Mouse (Mus musculus): ENCODE measurements around the gene Kank1. TPM values are rescaled to one million over a fixed set of nuclear protein-coding genes. Genes with fewer than 3 reads are reported as not detected.

The Kank1 gene
- total RNA-seq, 2 experiments from 2014 or later = 24.5 to 24.6 TPM

DNA sequence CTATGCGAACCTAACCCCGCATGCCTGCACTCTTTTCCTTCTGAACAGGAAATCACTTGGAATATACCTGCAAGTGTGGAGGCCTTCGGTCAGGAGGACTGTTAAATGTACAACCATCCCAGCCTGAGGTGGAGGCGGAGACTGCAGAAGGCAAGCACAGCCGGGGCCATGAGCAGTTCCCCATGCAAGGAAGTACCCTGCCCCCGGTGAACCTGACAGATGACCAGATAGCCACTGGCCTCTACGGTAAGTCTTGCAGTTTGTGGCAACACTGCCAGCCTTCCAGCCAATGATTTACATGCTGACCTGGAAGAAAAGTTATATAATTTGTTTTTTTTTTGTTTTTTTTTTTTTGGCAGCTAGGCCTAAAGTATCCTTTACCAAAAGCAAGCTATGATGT is 185.3 kb downstream of the Kank1 start:
- intact Hi-C loops (cut with DNase I) = no loop called here
- DNase-seq (ENCODE audit: low spot score in 2 of 2) = no peak

DNA sequence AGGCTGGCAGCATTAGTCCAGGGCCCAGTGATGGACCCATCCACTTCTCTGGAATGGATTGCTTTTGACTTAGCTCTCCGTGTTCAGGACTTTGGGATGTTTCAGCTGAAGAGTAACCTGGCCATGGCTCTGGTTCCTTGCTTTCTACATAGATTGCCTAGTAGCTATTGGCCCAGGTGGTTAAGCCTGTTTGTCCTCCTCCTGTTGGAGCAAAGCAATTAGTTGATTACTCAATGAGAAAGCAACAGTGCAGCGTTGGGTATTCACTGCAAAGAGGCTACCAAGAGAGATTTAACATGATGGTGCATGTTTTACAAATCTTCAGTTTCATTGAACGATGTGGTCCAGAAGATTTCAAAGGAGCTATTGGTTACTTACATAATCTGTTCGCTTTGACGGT is 186.6 kb downstream of the Kank1 start:
- intact Hi-C loops (cut with DNase I) = no loop called here
- DNase-seq (ENCODE audit: low spot score in 2 of 2) = no peak

DNA sequence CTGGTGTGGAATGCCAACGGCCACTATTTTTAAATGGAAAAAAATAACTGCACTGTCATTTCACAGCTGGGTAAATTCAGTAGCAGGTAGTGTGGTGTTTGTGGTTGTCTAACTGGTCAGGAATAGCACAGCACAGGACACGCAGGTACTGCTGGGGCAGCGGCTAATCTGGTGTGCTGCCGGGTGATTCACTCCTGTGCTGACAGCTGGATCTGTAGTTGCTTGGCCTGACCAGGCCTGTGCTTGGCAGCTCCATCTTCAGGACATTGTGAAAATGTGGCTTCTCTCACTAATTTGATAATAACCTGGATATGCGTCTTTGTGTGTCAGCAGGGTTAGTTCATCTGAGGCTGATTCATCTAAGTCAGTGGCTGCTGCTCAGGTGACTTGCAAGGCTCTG is 189.7 kb downstream of the Kank1 start:
- DNase-seq (ENCODE audit: low spot score in 2 of 2) = no peak
- intact Hi-C loops (cut with DNase I) = no loop called here

DNA sequence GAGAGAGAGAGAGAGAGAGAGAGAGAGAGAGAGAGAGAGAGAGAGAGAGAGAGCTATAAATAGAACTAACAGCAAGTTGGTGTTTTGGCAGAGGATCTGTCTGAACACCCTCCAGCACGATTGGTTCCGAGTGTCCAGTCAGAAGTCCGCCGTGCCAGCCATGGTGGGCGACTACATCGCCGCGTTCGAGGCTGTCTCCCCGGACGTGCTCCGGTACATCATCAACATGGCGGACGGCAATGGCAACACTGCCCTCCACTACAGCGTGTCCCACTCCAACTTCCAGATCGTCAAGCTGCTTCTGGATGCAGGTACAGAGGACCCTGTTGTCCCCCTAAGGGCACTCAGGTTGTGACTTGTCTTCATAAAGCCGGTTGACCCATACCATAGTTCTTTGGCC is 191.1 kb downstream of the Kank1 start:
- intact Hi-C loops (cut with DNase I) = no loop called here
- no peak for DNase-seq (ENCODE audit: low spot score in 2 of 2)

DNA sequence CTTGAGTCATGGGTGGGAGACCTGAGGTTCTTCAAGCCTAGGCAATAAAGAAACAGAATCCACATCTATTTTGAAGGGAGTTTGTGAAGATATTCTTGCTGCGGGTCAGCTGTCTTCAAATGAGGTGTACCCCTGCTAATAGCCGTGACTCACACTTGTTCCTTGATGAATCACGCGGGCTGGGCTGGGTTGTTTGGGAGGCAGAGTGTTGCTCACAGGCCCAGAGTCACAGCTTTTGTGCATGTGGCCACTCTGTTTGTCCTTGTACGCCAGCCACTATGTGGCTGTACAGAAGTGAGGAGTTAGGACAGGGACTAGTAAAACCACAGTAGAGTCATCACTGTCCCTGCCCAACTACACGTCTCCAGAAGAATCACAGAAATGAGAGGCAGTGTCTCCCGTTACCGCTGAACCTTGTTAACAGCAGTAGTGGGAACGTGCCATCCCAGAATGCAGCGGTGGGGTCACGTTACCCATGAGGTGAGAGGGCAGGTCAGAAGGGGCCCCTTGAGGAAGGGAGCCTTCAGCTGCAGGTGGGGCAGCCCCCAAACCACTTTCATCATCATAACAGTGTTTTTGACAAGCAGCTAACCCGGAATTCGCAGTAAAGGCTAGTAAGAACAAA is 191.7 kb downstream of the Kank1 start:
- intact Hi-C loops (cut with DNase I) = no loop called here
- no peak for DNase-seq (ENCODE audit: low spot score in 2 of 2)

DNA sequence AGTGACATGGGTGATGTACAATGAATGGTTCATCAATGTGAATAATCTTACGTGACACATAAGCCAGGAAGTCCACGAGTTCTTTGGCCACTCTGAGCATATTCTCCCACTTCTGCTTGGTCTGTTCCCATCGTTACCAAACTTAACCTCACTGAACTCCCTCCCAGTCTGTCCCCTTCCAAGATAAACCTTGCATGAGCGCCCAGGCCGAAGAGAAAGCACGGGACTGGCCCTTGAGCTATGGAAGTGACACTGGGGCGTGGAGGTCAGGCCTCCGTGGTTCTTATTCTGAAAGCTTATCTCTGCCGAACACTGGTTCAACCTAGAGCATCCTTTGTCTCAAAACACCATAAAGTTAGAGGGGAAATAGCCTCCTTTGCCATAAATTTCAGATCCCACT is 194.7 kb downstream of the Kank1 start:
- DNase-seq (ENCODE audit: low spot score in 2 of 2) = no peak
- intact Hi-C loops (cut with DNase I) = no loop called here

DNA sequence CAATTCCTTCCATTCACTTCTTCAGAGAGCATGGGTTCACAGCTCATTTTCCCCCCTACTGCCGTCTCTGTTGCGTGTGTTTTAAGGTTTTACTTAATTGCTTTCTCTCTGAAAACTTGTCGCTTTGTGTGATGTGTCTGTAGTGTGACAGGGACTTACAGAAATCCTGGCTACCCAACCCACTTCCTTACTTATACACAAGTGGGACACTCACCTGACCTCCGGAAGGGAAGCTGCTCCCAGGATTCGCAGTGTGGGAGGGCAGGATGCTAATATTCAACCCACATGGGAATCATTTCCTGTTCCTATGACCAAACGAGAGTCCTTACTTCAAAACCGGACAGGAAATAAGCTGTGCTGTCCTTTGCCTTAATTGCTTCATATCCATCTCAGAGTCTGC is 195.1 kb downstream of the Kank1 start:
- DNase-seq (ENCODE audit: low spot score in 2 of 2) = no peak
- intact Hi-C loops (cut with DNase I) = no loop called here

DNA sequence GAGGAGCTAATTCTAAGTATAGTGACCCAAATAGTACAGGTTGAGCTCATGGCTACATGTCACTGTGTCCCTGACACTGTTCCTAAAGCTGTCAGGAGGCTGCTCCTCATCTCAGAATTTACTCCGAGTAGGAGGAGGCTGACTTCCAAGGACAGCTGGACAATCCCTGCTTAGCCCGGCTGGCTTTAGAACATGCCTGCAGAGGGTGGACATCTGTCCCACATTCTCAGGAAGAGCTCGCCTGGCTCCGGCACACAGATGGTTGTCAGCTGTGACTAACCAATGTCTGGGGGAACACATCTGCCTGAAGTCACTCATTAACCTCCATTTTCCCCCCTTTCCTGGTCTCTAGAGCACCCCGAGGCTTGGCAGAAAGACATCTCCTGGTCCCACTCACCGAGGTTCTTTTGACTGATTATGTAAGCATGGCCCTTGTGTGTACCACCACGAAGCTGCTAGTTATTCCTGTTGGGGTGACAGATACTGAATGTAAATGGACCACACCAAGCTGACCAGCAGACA is 196.5 kb downstream of the Kank1 start:
- no peak for DNase-seq (ENCODE audit: low spot score in 2 of 2)
- intact Hi-C loops (cut with DNase I) = no loop called here

DNA sequence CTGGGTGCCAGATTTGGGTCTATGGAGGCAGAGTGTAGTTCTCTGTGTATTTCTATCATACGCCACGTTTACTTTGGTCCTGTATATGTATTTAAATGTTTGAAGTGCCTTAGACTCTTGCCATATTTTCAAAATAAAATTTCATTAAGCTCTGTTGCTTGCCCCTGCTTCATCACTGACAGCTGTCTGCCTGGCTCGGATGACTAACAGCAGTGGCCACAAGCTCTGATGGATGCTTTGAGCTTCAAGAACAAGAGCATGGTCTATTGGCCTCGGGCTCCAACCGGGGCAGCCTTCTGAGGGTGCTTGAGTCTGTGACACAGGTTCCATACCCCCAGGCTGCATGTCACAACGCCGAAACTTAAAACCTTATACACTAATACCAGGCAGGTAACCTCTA is 197.6 kb downstream of the Kank1 start:
- DNase-seq (ENCODE audit: low spot score in 2 of 2) = no peak
- intact Hi-C loops (cut with DNase I) = no loop called here

DNA sequence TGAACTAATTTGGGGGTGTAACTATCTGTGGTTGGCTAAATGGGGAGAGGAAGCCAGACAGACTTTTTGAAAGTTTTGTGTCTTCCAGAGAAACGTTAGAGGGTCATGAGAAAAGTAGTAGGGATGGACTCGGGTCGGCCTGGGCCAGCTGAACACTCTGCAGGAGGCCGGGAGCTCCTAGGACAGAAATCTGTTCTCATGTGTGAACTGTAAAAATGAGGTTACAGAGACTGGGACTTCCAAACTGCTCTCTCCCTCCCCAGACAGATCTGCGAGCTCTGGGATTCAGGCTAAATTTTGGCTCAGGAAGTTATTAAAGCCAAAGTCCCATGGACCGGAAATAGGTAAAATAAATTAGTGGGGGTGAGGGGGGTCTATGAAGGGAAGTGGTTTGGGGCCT is 198.0 kb downstream of the Kank1 start:
- intact Hi-C loops (cut with DNase I) = no loop called here
- no peak for DNase-seq (ENCODE audit: low spot score in 2 of 2)

DNA sequence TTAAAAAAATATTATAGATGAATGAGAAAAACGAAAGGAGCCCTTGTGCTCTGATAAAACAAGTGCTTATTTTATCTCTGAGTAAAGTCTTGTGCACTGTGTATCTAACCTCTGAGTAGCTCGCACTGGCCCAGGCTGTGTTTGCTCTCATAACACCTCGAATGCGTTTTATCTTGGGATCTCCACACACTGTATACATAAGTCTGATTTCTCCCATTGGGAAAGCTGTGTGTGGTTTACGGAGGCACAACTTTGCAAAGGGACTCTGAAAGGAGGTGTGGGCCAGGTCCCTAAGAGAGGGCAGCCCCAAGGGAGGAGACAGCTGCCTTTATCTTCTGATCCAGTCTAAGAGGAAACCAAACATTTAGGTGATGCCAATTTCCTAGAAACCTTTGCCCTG is 198.6 kb downstream of the Kank1 start:
- DNase-seq (ENCODE audit: low spot score in 2 of 2) = no peak
- intact Hi-C loops (cut with DNase I) = no loop called here

DNA sequence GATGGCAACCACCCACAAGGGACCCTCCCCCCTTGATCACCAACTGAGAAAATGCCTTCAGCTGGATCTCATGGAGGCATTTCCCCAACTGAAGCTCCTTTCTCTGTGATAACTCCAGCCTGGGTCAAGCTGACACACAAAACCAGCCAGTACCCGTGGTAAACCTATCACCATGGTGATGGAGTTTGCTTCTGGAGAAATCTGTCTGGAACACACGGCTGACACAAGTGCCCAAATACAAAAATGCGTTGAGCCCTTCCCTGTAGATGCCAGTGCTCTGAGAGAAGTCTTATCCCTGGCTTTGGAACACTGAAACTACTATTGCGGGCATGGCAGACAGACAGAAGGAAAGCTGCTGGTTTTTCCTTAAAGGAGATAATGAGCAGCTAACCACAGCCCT is 199.4 kb downstream of the Kank1 start:
- intact Hi-C loops (cut with DNase I) = no loop called here
- DNase-seq (ENCODE audit: low spot score in 2 of 2) = peak in 1 of 2 experiments; percentile 20

DNA sequence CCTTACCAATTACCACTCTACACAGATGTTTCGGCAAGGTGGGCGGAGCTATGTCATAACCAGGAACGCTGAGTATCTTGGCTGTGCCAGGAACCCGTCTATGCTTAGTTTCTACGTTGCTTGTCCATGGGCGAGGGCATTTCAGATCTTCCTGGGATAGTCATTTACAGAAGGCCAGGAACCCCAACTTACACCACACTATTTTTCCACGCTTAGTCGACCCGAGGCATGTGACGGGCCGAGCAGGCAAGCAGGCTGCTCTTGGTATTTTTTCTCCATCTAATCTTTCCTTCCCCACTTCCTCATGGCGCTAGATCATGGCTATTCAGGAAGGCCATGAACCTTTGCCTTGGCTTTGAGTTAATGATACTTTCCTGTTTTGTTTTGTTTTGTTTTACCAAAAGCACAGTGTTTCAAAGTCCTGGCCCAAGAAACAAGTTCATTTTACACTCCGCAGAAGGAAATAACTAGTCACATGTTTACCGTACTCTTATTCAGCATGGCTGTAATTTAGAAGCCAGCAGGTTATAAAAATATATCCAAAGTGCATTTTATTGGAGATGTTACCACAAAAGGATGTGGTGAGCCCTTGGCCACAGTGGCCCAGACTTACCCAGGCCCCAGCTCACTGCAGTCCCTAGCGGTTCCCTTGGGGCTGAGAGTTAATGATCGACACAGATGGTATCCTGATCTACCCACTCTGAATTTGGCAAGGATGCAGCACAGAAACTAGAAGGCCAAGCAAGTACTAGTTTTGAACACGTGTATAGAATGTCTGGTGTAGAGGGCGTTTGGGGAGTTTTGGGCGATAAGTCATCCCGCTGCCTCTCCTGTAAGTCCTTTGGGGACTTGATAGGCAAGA is 200.2 kb downstream of the Kank1 start:
- DNase-seq (ENCODE audit: low spot score in 2 of 2) = no peak
- intact Hi-C loops (cut with DNase I) = no loop called here

DNA sequence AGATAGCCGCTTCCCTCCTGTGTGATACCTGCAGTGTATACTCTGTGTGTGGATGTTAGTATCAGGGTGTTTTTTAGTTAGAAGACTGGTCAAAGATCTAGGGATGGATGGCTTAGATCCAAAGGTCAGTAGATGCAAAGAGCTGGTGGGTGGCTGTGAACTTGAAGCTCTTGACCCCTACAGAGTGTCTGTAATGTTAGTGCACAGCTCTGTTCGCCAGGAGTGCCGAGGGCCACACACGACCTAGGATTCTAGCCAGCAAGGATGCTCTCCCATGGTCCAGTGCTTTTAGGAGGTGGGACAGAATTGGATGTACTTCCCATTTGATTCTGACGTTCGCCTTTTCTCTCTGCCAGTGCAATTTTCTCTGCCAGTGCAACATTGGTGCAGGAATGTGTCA is 201.5 kb downstream of the Kank1 start:
- DNase-seq (ENCODE audit: low spot score in 2 of 2) = no peak
- intact Hi-C loops (cut with DNase I) = no loop called here

DNA sequence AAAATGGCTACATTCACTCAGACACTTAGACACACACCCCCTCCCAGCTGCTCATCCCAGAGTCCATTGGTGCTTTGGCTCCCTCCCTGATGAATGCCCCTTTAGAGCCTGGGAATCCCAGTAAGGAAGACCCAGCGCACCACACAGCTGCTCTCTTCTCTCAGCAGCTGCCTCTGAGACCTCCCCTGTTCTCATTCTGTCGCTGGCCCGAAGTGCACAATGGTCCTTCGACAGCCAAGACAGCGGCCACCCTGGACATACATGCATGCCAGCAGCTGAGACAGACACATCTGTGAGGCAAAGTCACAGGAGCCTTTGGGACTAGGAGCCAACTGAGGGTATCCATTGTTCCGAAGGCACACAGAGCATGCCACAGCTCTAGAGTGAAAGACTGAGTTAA is 203.0 kb downstream of the Kank1 start:
- intact Hi-C loops (cut with DNase I) = no loop called here
- peak; percentile 33 to 58 for DNase-seq (ENCODE audit: low spot score in 2 of 2)

DNA sequence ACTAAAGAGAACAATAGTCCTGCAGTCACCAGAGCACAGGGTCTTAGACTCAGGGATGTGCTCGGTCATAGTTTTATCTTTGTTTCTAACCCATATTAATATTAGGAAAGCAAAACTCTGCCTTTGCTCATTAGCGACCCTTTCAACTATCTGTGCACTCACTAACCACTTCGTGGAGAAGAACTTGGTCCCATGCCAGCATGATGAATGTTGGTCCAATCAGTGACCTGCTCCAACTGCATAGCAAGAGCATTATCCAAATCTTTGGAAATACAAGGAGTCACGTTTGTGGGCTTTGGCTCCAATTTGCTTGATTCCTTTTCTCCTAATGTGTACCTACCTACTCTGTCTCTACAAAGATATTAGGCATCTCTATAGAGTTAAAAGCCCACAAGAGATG is 204.0 kb downstream of the Kank1 start:
- no peak for DNase-seq (ENCODE audit: low spot score in 2 of 2)
- intact Hi-C loops (cut with DNase I) = no loop called here

DNA sequence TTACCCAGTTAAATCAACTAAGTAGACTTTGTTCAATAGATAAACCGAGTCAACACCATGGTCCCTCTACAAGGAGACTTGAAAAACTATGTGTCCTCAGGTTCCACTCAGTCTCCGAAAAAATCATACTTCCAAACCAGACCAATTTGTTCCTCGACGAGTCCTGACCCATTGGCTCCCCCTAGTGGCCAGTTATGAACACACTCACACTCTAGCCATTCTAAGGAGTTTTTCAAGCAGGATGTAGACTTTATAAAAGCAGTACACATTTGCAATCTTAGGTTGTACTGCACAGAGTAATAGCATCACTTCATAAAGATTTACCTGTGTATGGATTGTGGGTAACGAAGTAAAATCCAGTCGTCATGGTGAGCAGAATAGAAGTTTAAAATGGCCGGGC is 208.3 kb downstream of the Kank1 start:
- peak; percentile 81 to 84 for DNase-seq (ENCODE audit: low spot score in 2 of 2)
- intact Hi-C loops (cut with DNase I) = loop anchor here (5.0 kb wide), 1 partner anchor 313 kb away; no protein-coding TSS in a partner anchor

DNA sequence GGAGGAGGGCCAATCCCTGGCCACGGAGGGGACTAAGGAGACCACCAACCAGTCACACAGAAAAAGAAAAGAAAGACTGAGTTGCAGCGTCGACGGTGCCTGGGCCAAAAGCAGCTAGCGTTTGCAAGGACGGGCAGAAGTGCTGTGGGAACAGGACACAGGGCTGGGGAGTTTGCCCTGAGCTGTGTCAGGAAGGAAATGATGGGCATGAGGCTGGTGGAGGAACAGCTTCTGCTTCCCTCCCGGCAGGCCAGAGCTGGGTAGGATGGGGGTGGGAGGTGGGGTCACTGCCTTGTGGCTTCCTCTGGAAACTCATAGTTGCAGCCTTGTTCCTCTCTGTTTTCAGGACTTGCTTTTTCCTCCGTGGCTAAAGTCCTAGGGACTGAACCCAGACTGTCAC is 209.1 kb downstream of the Kank1 start:
- DNase-seq (ENCODE audit: low spot score in 2 of 2) = no peak
- intact Hi-C loops (cut with DNase I) = loop anchor here (5.0 kb wide), 1 partner anchor 314 kb away; no protein-coding TSS in a partner anchor

DNA sequence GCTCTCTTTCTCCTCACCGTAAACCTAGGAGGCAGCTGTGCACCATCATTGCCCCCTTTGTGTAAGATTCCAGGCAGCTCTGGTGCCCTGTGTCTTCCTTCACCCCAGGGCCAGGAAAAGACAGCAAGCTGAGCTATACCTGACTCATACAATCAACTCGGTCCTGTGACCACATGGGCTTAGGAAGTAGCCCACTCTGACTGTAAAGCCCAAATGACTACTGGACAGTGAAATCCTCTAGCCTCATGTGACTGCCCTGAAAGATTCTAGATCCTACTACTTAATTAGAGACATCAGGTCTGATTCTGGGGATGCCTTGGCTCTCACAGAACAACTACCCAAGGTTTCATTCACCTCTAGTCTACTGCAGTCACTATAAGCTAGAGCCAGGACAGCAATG is 209.9 kb downstream of the Kank1 start:
- intact Hi-C loops (cut with DNase I) = loop anchor here (5.0 kb wide), 1 partner anchor 314 kb away; no protein-coding TSS in a partner anchor
- no peak for DNase-seq (ENCODE audit: low spot score in 2 of 2)

DNA sequence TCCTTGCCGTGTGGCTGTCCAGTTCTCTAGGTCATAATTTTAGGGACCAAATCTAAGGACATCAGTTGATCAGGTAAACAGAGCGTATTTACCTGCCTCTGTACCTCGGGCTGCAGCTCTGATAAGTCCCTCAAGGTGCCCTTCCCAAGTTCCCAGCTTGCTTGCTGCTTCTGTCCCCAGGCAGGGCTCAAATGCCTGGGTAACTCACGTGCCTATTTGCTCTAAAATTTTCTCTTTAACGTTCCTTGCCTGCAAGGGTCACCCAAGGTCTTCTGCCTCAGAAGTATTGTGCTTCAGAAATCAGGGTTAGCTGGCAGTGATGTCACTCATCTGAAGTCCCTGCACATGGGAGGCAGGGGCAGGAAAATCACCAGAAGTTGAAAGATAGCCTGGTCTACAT is 210.6 kb downstream of the Kank1 start:
- no peak for DNase-seq (ENCODE audit: low spot score in 2 of 2)
- intact Hi-C loops (cut with DNase I) = loop anchor here (5.0 kb wide), 1 partner anchor 315 kb away; no protein-coding TSS in a partner anchor

Data from left cerebral cortex, postnatal 14 days (tissue).